ENCODE assay signal across 9 mouse cellular contexts in genomic region chr3:116904158-116904557, GRCm38 (mm10). TPM values are rescaled to one million over a fixed set of nuclear protein-coding genes. Genes with fewer than 3 reads are reported as not detected.
A peak's percentile ranks its signal among the peaks of the same experiment; 100 is the strongest.
DNase-seq lines count a peak whose midpoint lies in the region; ATAC-seq and TF ChIP-seq lines count a peak whose summit lies in the region.
"Had no signal": no experiment of that assay in that cellular context is flagged by ENCODE, and none has a peak within 500 bp of the region (broad histone marks: within the 10 kb centered on the region; RNA-seq: fewer than 3 reads in every experiment).

No protein-coding gene starts in this region.

- peak; percentile 84 for TF ChIP-seq CTCF in heart, adult 2 months (IDR thresholded peaks at IDR 0.05)

- H3K4me1 ChIP-seq in heart, adult 2 months (ENCODE audit: control insufficient read depth, insufficient read depth, low read length) = no peaks in the 10 kb centered on the region; the same call in 1 of the 2 replicates
- H3K4me1 ChIP-seq in heart, embryonic 10.5 days = no peaks in the 10 kb centered on the region
- H3K4me1 ChIP-seq in forebrain, embryonic 12.5 days = peaks cover 6% of the 10 kb centered on the region; the same call in 1 of the 2 replicates
- H3K4me1 ChIP-seq in hindbrain, embryonic 11.5 days (replicated peaks; ENCODE audit: control insufficient read depth, insufficient read depth, low read length) = no peaks in the 10 kb centered on the region
- no peaks in the 10 kb centered on the region for H3K4me1 ChIP-seq in midbrain, embryonic 11.5 days (ENCODE audit: control insufficient read depth, insufficient read depth, low read length)

- H3K4me3 ChIP-seq in heart, adult 2 months = no peak overlapping the region
- H3K4me3 ChIP-seq in heart, embryonic 10.5 days = no peak overlapping the region
- H3K4me3 ChIP-seq in forebrain, embryonic 12.5 days (replicated peaks) = no peak overlapping the region
- H3K4me3 ChIP-seq in hindbrain, embryonic 11.5 days (ENCODE audit: low read depth, low read length) = no peak overlapping the region
- H3K4me3 ChIP-seq in midbrain, embryonic 11.5 days (ENCODE audit: low read depth, low read length) = no peak overlapping the region
- H3K4me3 ChIP-seq: myocyte had no signal

- no peak overlapping the region for H3K4me2 ChIP-seq in forebrain, embryonic 12.5 days
- no peak overlapping the region for H3K4me2 ChIP-seq in hindbrain, embryonic 11.5 days (replicated peaks; ENCODE audit: low read depth, low read length)
- no peak overlapping the region for H3K4me2 ChIP-seq in midbrain, embryonic 11.5 days

- DNase-seq in heart, adult 2 months = peak; percentile 72 to 81
- no peak for DNase-seq in heart, embryonic 10.5 days (ENCODE audit: low spot score)
- peak; percentile 54 for DNase-seq in brain, embryonic 18.5 days (ENCODE audit: low read depth, low spot score)
- peak; percentile 79 for DNase-seq in hindbrain, embryonic 11.5 days (ENCODE audit: low spot score)
- DNase-seq in left cerebral cortex, adult 11 months (ENCODE audit: low spot score) = peak; percentile 54
- DNase-seq in midbrain, embryonic 11.5 days (ENCODE audit: low spot score, missing footprints) = peak; percentile 94
- DNase-seq in splenic B cell, adult 2 months (ENCODE audit: low read depth, low spot score) = peak; percentile 2

- TF ChIP-seq EP300 in heart, adult 2 months (IDR thresholded peaks at IDR 0.05; ENCODE audit: insufficient read depth, low read depth, low read length) = 0 out of 2 replicates have a peak, but pooled peaks have one; percentile 64

- H3K36me3 ChIP-seq in heart, adult 2 months (ENCODE audit: control insufficient read depth, insufficient read depth, low read length) = no peaks in the 10 kb centered on the region
- H3K36me3 ChIP-seq in heart, embryonic 10.5 days = peaks cover 25% of the 10 kb centered on the region
- H3K36me3 ChIP-seq in forebrain, embryonic 12.5 days (replicated peaks) = no peaks in the 10 kb centered on the region
- H3K36me3 ChIP-seq in hindbrain, embryonic 11.5 days (ENCODE audit: control insufficient read depth, insufficient read depth, low read length) = no peaks in the 10 kb centered on the region
- H3K36me3 ChIP-seq in midbrain, embryonic 11.5 days (ENCODE audit: control insufficient read depth, insufficient read depth, low read length) = no peaks in the 10 kb centered on the region
- H3K36me3 ChIP-seq in splenic B cell, adult 2 months (ENCODE audit: control insufficient read depth, insufficient read depth, low read length, poor library complexity, severe bottlenecking) = no peaks in the 10 kb centered on the region

- no peaks in the 10 kb centered on the region for H3K27me3 ChIP-seq in heart, adult 2 months (ENCODE audit: control insufficient read depth, insufficient read depth, low read length)
- H3K27me3 ChIP-seq in heart, embryonic 10.5 days (ENCODE audit: insufficient read depth, poor library complexity, severe bottlenecking) = no peaks in the 10 kb centered on the region
- H3K27me3 ChIP-seq in forebrain, embryonic 12.5 days = no peaks in the 10 kb centered on the region
- H3K27me3 ChIP-seq in hindbrain, embryonic 11.5 days (ENCODE audit: control insufficient read depth, insufficient read depth, low read length) = no peaks in the 10 kb centered on the region
- no peaks in the 10 kb centered on the region for H3K27me3 ChIP-seq in midbrain, embryonic 11.5 days (ENCODE audit: control insufficient read depth, insufficient read depth, low read length)
- H3K27me3 ChIP-seq in splenic B cell, adult 2 months (ENCODE audit: control insufficient read depth, insufficient read depth, low read length, poor library complexity, severe bottlenecking) = no peaks in the 10 kb centered on the region

- intact Hi-C loops in heart, adult 2 months (cut with DNase I) = loop anchor here (1.0 to 2.0 kb wide), 5 partner anchors 15 to 535 kb away; no protein-coding TSS in a partner anchor

- WGBS in heart, adult 2 months = 17% methylated on average over 6 of the region's 6 CpGs
- WGBS in heart, embryonic 10.5 days = 22% methylated on average over 6 of the region's 6 CpGs
- 19% methylated on average over 6 of the region's 6 CpGs for WGBS in forebrain, embryonic 12.5 days
- WGBS in hindbrain, embryonic 11.5 days = 22% methylated on average over 6 of the region's 6 CpGs
- 25% methylated on average over 6 of the region's 6 CpGs for WGBS in midbrain, embryonic 11.5 days

- H3K27ac ChIP-seq in heart, adult 2 months = no peak overlapping the region
- no peak overlapping the region for H3K27ac ChIP-seq in heart, embryonic 10.5 days
- H3K27ac ChIP-seq in forebrain, embryonic 12.5 days = no peak overlapping the region
- H3K27ac ChIP-seq in hindbrain, embryonic 11.5 days (ENCODE audit: low read depth, low read length) = no peak overlapping the region
- H3K27ac ChIP-seq in midbrain, embryonic 11.5 days (ENCODE audit: low read depth, low read length) = no peak overlapping the region

- TF ChIP-seq POLR2A in heart, adult 2 months (IDR thresholded peaks at IDR 0.05; ENCODE audit: insufficient read depth, low read depth, low read length) = no peak

- no peaks in the 10 kb centered on the region for H3K79me2 ChIP-seq in heart, adult 2 months (replicated peaks; ENCODE audit: control insufficient read depth, insufficient read depth, low read length)

- H3K9ac ChIP-seq in heart, adult 2 months (ENCODE audit: low read depth, low read length) = no peak overlapping the region
- H3K9ac ChIP-seq in forebrain, embryonic 12.5 days = no peak overlapping the region
- no peak overlapping the region for H3K9ac ChIP-seq in hindbrain, embryonic 11.5 days (ENCODE audit: low read depth, low read length)
- no peak overlapping the region for H3K9ac ChIP-seq in midbrain, embryonic 11.5 days (ENCODE audit: low read length)

- H3K9me3 ChIP-seq in heart, embryonic 10.5 days = no peaks in the 10 kb centered on the region
- H3K9me3 ChIP-seq in forebrain, embryonic 12.5 days = no peaks in the 10 kb centered on the region
- H3K9me3 ChIP-seq in hindbrain, embryonic 11.5 days (ENCODE audit: control insufficient read depth, low read length) = no peaks in the 10 kb centered on the region
- H3K9me3 ChIP-seq in midbrain, embryonic 11.5 days (ENCODE audit: control insufficient read depth, low read length) = no peaks in the 10 kb centered on the region

- ATAC-seq in forebrain, embryonic 12.5 days (ENCODE audit: low FRiP score) = peak; percentile 58; the same call in 1 of the 2 replicates
- ATAC-seq in hindbrain, embryonic 11.5 days (ENCODE audit: low FRiP score) = peak; percentile 57; the same call in 1 of the 2 replicates
- ATAC-seq in midbrain, embryonic 11.5 days (ENCODE audit: low FRiP score) = peak; percentile 62; the same call in 1 of the 2 replicates

RNA-seq across cellular contexts. Expression of gene Frrs1, which starts 44.9 kb away (rescaled TPM):
- 1 to 10 TPM; 2.4 to 3.2 TPM for total RNA-seq in heart, adult 2 months (2021)
- polyA plus RNA-seq in heart, adult 2 months (2012; rRNA removed) = 3.6 TPM in 2 replicates
- polyA plus RNA-seq in heart, embryonic 10.5 days (2016; fragmentation: Nextera tagmentation; extraction: Ambion mirVana) = 24.8 and 32.7 TPM in 2 replicates
- polyA plus RNA-seq in forebrain, embryonic 12.5 days (2016; fragmentation: Nextera tagmentation; extraction: Ambion mirVana) = 6.3 and 6.5 TPM in 2 replicates
- polyA plus RNA-seq in hindbrain, embryonic 11.5 days (2014; fragmentation: Nextera tagmentation; extraction: Ambion mirVana) = 9.5 and 10.3 TPM in 2 replicates
- 7.8 and 8.5 TPM in 2 replicates for polyA plus RNA-seq in midbrain, embryonic 11.5 days (2014; fragmentation: Nextera tagmentation; extraction: Ambion mirVana)
